8 mouse cellular contexts compared by ENCODE assay signal in genomic region chr15:84053859-84054258, GRCm38 (mm10). TPM values are rescaled to one million over a fixed set of nuclear protein-coding genes. Genes with fewer than 3 reads are reported as not detected.
DNase-seq lines count a peak whose midpoint lies in the region; ATAC-seq and TF ChIP-seq lines count a peak whose summit lies in the region.

No protein-coding gene starts in this region.

- no peaks in the 10 kb centered on the region for H3K27me3 ChIP-seq in limb, embryonic 11.5 days (ENCODE audit: control insufficient read depth, insufficient read depth, low read length)

- no peak for ATAC-seq in limb, embryonic 11.5 days (ENCODE audit: insufficient number of reproducible peaks, low FRiP score, low TSS enrichment, low read depth)

- H3K4me3 ChIP-seq in cortical plate, adult 2 months (ENCODE audit: insufficient read depth, low read length), result no peak overlapping the region
- H3K4me3 ChIP-seq in limb, embryonic 11.5 days (ENCODE audit: low read depth, low read length), result no peak overlapping the region

- H3K4me2 ChIP-seq in limb, embryonic 11.5 days (ENCODE audit: low read depth, severe bottlenecking), result no peak overlapping the region

- TF ChIP-seq POLR2A in cortical plate, adult 2 months (IDR thresholded peaks at IDR 0.05; ENCODE audit: extremely low read depth, insufficient read depth, low read length), result no peak

- 45% methylated on average over 9 of the region's 9 CpGs for WGBS in limb, embryonic 11.5 days

- no peaks in the 10 kb centered on the region for H3K9me3 ChIP-seq in limb, embryonic 11.5 days (ENCODE audit: control insufficient read depth, low read length)

- TF ChIP-seq CTCF in cortical plate, adult 2 months (IDR thresholded peaks at IDR 0.05; ENCODE audit: extremely low read depth, insufficient read depth, low read length), result peak; percentile 97

- no peak overlapping the region for H3K9ac ChIP-seq in limb, embryonic 11.5 days (ENCODE audit: low read length)

- H3K36me3 ChIP-seq in limb, embryonic 11.5 days (ENCODE audit: control insufficient read depth, insufficient read depth, low read length), result no peaks in the 10 kb centered on the region

- no peak overlapping the region for H3K27ac ChIP-seq in cortical plate, adult 2 months (ENCODE audit: insufficient read depth, low read length)
- H3K27ac ChIP-seq in limb, embryonic 11.5 days (replicated peaks; ENCODE audit: low read depth, low read length), result no peak overlapping the region

- DNase-seq in A20 (ENCODE audit: low read depth, low spot score), result peak; percentile 51
- peak; percentile 76 for DNase-seq in adipocyte (ENCODE audit: low spot score)
- peak; percentile 78 for DNase-seq in gastrocnemius, postnatal 10 days
- peak; percentile 54 for DNase-seq in hindlimb bud, embryonic 11.5 days (ENCODE audit: extremely low spot score, low read depth, low spot score)
- DNase-seq in limb, embryonic 11.5 days (ENCODE audit: low spot score), result peak; percentile 90
- DNase-seq in neural tube, embryonic 10.5 days (ENCODE audit: extremely low spot score, low spot score), result peak; percentile 82
- peak; percentile 55 for DNase-seq in urinary bladder, adult 2 months (ENCODE audit: low spot score)

- H3K4me1 ChIP-seq in cortical plate, adult 2 months (ENCODE audit: control insufficient read depth, insufficient read depth, low read length), result peaks cover 7% of the 10 kb centered on the region; the same call in 1 of the 2 replicates
- no peaks in the 10 kb centered on the region; the same call in 1 of the 2 replicates for H3K4me1 ChIP-seq in limb, embryonic 11.5 days (ENCODE audit: control insufficient read depth, insufficient read depth, low read length)

RNA-seq across cellular contexts. Expression of gene Efcab6, which starts 11.3 kb away (rescaled TPM):
- 10.9 and 11.0 TPM in 2 replicates for polyA plus RNA-seq in cortical plate, adult 2 months (2012; rRNA removed)
- 1 to 10 TPM; 3.2 to 7.4 TPM for total RNA-seq in gastrocnemius, postnatal 10 days (2021)
- not detected in 2 replicates for polyA plus RNA-seq in limb, embryonic 11.5 days (2014; fragmentation: Nextera tagmentation; extraction: Ambion mirVana)
- 0.09 and 0.12 TPM in 2 replicates for polyA plus RNA-seq in urinary bladder, adult 2 months (2012; rRNA removed)

RNA-seq across cellular contexts. Expression of gene Sult4a1, which starts 51.7 kb away (rescaled TPM):
- polyA plus RNA-seq in cortical plate, adult 2 months (2012; rRNA removed), result 440 and 441 TPM in 2 replicates
- total RNA-seq in gastrocnemius, postnatal 10 days (2021), result under 1 TPM; 0.36 to 0.38 TPM
- polyA plus RNA-seq in limb, embryonic 11.5 days (2014; fragmentation: Nextera tagmentation; extraction: Ambion mirVana), result 0.95 and 1.1 TPM in 2 replicates
- polyA plus RNA-seq in urinary bladder, adult 2 months (2012; rRNA removed), result 2.0 and 2.4 TPM in 2 replicates

Comparison
In these comparisons a context has a peak if more than half of its experiments do, and no peak if none do; other contexts are left out.
1. RNA of gene Efcab6, which starts 11.3 kb away (polyA plus RNA-seq): 10.9 to 11.0 TPM in cortical plate, adult 2 months; 0.09 to 0.12 TPM in urinary bladder, adult 2 months and not detected in limb, embryonic 11.5 days; every median in the first group is over 10 times any median in the second.
2. RNA of gene Sult4a1, which starts 51.7 kb away (polyA plus RNA-seq): 440 to 441 TPM in cortical plate, adult 2 months; 2.0 to 2.4 TPM in urinary bladder, adult 2 months and 0.95 to 1.1 TPM in limb, embryonic 11.5 days; every median in the first group is over 100 times any median in the second.
3. Peak in every context shown above with its lines, with median percentiles within 50 percentile points of each other: DNase-seq.